Mouse (Mus musculus) midbrain, embryonic 10.5 days (tissue): ENCODE results near the gene Pagr1b. TPM values are rescaled to one million over a fixed set of nuclear protein-coding genes. Genes with fewer than 3 reads are reported as not detected.

Experiments
- DNase-seq: peaks from one replicate; pipeline ENCODE4 v3.0.0-alpha.2; 2017; ENCODE audit warnings: low spot score
- H3K27ac ChIP-seq: fragments of 300-500 bp; sonication (generic); replicated peaks from 2 replicates; pipeline ENCODE4 v1.5.1; 2016; ENCODE audit warnings: mild to moderate bottlenecking
- H3K27me3 ChIP-seq: fragments of 300-500 bp; sonication (generic); 2 replicates; pipeline ENCODE4 v1.6.1; 2016; ENCODE audit warnings: low read depth, mild to moderate bottlenecking; ENCODE audit not compliant: poor library complexity, severe bottlenecking
- H3K36me3 ChIP-seq: fragments of 300-500 bp; sonication (generic); 2 replicates; pipeline ENCODE4 v1.6.1; 2016; ENCODE audit warnings: mild to moderate bottlenecking, moderate library complexity
- H3K4me1 ChIP-seq: fragments of 300-500 bp; sonication (generic); 2 replicates; pipeline ENCODE4 v1.6.1; 2016
- H3K4me3 ChIP-seq: fragments of 300-500 bp; sonication (generic); 2 replicates; pipeline ENCODE4 v1.5.1; 2016; ENCODE audit warnings: mild to moderate bottlenecking, moderate library complexity
- H3K9me3 ChIP-seq: fragments of 300-500 bp; sonication (generic); replicated peaks from 2 replicates; pipeline ENCODE4 v1.6.1; 2016; ENCODE audit warnings: mild to moderate bottlenecking
- WGBS: fragments of 180-500 bp; shearing (Covaris S2); methylation state at CpG from one replicate; pipeline ENCODE4 v1.1.7; 2016; 5-methylcytosine and 5-hydroxymethylcytosine counted together
- polyA plus RNA-seq: library from polyadenylated mRNA; unstranded; fragments of >200 nt; fragmentation: Nextera tagmentation; extraction: Ambion mirVana; gene quantifications from 2 replicates; pipeline ENCODE4 v1.2.1, GENCODE M21; 2016

Pagr1b gene
- polyA plus RNA-seq, 1 experiment from 2014 or later: 0.19 TPM

DNA sequence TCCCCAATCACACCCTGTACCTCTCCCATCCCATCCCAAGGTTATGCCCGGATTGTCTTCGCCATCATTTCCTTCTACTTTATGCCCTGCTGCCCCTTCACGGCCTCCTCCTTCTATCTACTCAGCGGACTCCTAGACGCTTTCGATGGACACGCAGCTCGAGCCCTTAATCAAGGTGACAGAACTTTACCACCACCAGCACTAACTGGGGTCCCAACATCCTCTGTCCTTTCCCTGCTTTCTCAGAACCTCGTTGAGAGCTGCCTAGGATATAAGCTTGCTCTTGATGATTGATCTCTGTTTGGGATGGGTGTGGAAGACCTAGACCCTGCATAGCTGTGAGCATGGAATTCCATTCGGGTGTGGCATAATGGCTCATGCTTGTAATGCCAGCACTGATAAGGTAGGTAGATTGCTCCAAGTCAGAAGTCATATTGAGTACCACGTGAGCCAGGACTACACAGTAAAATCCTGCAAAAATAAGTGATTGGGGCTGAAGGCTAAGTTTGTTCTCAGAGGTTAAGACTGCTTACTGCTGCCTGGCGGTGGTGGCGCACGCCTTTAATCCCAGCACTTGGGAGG, 39.3 kb downstream of the Pagr1b start:
- DNase-seq: no peak
- 29% methylated on average over 14 of the region's 14 CpGs for WGBS
- peak overlapping the region; percentile 99 for H3K27ac ChIP-seq

DNA sequence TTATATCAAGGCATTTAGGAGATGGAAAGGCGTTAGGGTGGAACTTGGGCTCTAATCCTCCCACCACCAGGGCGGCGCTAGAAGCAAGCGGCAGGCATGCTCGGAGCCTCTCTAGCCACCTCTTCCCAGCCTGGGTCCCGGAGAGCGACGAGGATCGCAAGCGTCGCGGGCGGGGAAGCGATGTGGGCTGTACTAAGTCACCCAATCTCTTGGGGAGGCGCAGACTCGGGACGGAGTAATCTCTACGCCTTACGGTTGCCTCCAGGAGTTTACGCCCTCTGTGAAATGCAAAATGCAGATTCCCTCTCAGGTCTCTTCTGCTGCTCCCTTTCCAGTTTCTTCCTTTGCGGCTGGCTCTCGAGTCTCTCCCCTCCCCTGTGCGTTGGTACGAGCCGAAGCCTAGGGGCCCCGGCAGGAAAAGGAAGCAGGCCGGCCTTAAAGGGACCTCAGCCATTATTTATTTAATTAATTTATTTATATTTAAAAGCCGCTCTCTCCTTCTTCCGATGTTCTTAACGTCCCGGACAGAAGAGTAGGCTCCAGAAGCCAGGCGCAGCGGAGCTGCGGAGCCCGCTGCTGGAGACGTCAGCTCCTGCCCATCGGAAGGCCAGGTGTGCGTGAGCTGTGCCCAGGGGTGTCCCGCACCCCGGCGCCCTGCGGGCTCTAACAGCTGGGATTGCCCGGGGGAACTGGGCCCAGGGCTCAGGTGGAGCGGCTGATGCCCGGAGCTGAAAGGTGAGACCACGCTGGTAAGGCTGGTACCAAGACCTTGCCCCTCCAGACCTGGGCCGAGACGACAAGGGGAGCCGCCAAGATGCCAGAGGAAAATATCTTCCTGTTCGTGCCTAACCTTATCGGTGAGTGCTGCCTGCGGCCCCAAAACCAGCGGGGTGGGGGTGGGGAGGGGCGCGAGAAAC, 40.1 kb downstream of the Pagr1b start, which contains the start of gene Cdiptos:
Gene Cdiptos (minus strand): TSS at position 149 of the 917 bp plus-strand sequence.
- H3K4me1 ChIP-seq: peaks cover 17% of the 10 kb centered on the region
- DNase-seq: peak; percentile 97
- H3K9me3 ChIP-seq: no peaks in the 10 kb centered on the region
- H3K27ac ChIP-seq: peak within 1 kb of the TSS; percentile 99
- peak within 1 kb of the TSS; percentile 99 for H3K4me3 ChIP-seq
- under 1% methylated on average over 55 of the region's 55 CpGs for WGBS
- no peaks in the 10 kb centered on the region for H3K27me3 ChIP-seq
- H3K36me3 ChIP-seq: peaks cover 36% of the 10 kb centered on the region

More for the DNA sequence above, 39.3 kb downstream of the Pagr1b start:
- peaks cover 39% of the 10 kb centered on the region for H3K36me3 ChIP-seq
- H3K9me3 ChIP-seq: no peaks in the 10 kb centered on the region
- peaks cover 17% of the 10 kb centered on the region for H3K4me1 ChIP-seq
- peak overlapping the region; percentile 99 for H3K4me3 ChIP-seq
- no peaks in the 10 kb centered on the region for H3K27me3 ChIP-seq

DNA sequence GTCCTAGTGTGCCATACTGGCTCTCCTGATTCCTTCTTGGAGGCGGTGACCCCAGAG, 40.6 kb downstream of the Pagr1b start, which contains the start of gene Cdipt:
Gene Cdipt (plus strand): TSS at position 22 of the 57 bp plus-strand sequence.
- Histone ChIP-seq H3K27me3 (no peaks in the 10 kb centered on the region), H3K27ac (peak within 1 kb of the TSS; percentile 99), H3K9me3 (no peaks in the 10 kb centered on the region), H3K4me1 (peaks cover 17% of the 10 kb centered on the region), H3K4me3 (peak within 1 kb of the TSS; percentile 99), H3K36me3 (peaks cover 31% of the 10 kb centered on the region)
- WGBS: 0% methylated on average over 1 of the region's 1 CpGs
- DNase-seq: no peak

DNA sequence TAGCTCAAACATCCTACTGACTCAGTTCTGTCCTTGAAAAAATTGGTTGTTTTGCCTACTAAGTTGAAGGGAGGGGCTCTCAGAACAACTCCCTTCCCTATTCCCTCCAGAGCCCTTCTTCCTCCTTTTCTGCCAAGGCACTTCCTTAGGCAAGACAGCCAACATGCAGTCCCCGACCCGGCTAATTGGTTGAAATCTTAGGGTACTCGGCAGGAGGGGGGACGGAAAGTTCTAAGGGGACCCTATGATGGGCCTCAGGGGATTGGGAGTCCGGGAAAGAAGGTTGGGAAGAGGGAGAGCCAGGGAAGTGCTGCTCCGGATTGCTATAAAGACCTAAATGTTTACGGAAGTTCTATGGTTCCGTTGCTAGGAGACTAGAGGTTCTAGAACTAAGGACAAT, 40.8 kb downstream of the Pagr1b start:
- Histone ChIP-seq H3K36me3 (peaks cover 30% of the 10 kb centered on the region), H3K9me3 (no peaks in the 10 kb centered on the region), H3K27me3 (no peaks in the 10 kb centered on the region), H3K4me1 (peaks cover 17% of the 10 kb centered on the region), H3K4me3 (peak overlapping the region; percentile 99), H3K27ac (peak overlapping the region; percentile 99)
- 19% methylated on average over 8 of the region's 8 CpGs for WGBS
- DNase-seq: no peak

DNA sequence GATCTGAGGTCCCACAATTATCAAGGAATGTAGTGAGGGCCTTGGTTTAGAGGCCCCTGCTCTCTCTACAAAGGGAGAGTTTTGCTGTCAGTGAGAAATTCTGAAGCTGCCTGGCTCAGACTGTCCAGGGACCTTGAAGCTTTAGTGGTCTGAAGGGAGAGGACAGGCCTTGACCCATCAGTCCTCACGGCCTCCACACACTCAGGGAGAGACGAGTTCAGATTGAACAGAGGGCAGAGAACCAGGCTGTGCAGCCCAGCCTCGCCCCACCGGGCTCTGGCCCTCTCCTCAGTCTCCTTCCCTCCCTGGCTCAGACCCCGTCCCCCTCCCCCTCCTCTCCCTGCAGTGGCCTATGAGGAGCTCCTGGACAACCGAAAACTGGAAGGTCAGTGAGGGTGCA, 48.9 kb downstream of the Pagr1b start:
- Histone ChIP-seq H3K4me1 (peaks cover 11% of the 10 kb centered on the region), H3K36me3 (peaks cover 10% of the 10 kb centered on the region; the same call in 1 of the 2 replicates), H3K27me3 (peaks cover 21% of the 10 kb centered on the region), H3K9me3 (no peaks in the 10 kb centered on the region), H3K27ac (no peak overlapping the region), H3K4me3 (no peak overlapping the region)
- no peak for DNase-seq
- WGBS: 70% methylated on average over 6 of the region's 6 CpGs

DNA sequence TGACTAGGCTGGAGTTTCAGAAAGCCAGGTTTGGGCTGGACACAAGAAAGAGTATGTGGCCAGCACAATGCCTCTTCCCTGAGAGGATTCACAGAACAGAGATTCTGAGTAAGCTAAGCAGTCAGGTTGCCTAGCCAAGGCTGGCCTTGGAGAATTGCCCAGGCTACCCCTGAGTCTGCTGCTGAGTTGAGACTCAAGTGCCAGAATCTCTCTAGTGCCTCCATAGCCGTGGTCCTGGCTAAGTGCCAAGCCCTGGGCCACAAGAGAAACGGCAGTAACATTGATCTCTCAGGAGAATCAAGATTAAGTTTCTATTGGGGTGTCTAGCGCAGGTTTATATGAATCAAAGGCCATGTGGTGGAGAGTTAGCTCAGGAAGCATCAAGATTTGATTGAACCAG, 50.7 kb downstream of the Pagr1b start:
- DNase-seq: no peak
- peaks cover 11% of the 10 kb centered on the region for H3K4me1 ChIP-seq
- no peak overlapping the region for H3K4me3 ChIP-seq
- WGBS: 86% methylated on average over 3 of the region's 3 CpGs
- H3K27me3 ChIP-seq: peaks cover 35% of the 10 kb centered on the region
- H3K27ac ChIP-seq: no peak overlapping the region
- no peaks in the 10 kb centered on the region for H3K9me3 ChIP-seq
- H3K36me3 ChIP-seq: peaks cover 11% of the 10 kb centered on the region; the same call in 1 of the 2 replicates

DNA sequence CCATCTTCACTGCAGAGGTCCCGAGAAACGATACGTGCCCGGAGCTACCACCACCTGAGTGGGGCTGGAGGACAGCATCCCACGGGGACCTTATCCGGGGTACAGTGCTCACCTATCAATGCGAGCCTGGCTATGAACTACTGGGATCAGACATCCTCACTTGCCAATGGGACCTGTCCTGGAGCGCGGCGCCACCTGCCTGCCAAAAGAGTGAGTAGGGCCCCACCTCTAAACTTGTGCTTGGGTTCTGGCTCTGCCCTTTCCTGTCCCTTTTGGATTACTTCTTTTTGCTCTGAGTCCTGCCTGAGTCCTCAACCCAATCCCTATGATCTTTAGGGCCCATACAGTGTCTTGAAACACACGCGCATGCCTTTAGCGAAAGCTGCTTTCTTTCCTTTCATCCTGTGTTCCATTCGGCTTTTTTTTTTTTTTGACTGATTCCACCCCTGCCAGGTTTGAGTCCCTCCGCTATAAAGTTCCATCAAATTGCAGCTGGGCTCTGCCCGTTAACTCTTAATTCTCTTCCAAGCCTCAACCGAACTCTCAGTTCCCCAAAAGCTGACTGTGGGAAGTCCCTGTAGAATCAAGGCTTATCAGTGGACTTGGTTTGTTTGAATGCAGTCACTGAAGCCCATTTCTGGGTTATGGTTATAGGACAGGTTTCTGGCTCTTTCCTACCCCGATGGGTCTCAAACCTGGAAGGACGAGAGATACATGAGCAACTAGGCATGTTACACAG, 52.6 kb downstream of the Pagr1b start:
- 30% methylated on average over 19 of the region's 19 CpGs for WGBS
- no peaks in the 10 kb centered on the region for H3K9me3 ChIP-seq
- DNase-seq: peak; percentile 39
- peaks cover 8% of the 10 kb centered on the region; the same call in 1 of the 2 replicates for H3K36me3 ChIP-seq
- H3K4me3 ChIP-seq: peak overlapping the region; percentile 22
- H3K27me3 ChIP-seq: peaks cover 35% of the 10 kb centered on the region
- no peak overlapping the region for H3K27ac ChIP-seq
- peaks cover 11% of the 10 kb centered on the region for H3K4me1 ChIP-seq

DNA sequence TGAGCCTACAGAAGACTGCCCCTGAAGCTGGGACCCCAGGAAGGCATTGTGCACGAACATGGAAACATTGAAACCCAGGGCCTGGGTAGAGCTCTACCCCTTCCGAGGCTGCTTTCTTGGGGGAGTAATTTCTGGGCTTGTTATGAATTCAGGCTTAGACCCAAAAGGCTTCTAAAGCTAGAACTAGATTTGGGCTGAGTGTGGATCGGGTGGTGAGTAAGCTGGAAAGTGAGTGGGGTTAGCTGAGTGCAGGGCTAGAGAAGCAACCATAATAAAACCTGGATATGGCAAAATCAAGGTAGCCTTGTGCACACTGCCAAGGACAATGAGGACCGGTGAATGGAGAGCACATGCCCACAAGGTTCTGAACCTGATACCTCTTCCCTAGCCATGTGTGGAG, 54.3 kb downstream of the Pagr1b start:
- H3K4me3 ChIP-seq: no peak overlapping the region
- 79% methylated on average over 4 of the region's 4 CpGs for WGBS

DNA sequence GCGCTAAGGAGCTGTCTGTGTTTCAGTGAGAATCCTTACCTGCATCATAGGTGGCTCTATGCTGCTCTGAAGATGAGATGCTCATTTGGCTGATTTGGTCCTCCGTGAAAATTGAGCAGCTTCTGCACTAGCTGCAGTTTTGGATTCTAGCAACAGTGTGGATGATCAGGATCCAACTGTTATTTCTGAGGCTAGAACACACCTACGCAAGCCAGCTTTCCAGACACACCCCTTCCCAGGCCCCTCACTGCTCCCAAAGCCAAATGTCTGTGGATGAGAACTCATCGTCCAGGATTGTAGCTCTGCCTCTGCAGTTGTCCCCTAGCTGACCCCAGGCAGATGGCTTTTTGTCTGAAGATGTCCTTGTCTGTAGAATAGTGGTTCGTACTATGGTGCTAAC, 55.2 kb downstream of the Pagr1b start:
- WGBS: 85% methylated on average over 5 of the region's 5 CpGs
- H3K36me3 ChIP-seq: 0 out of 2 replicates have a peak, but pooled peaks cover 3% of the 10 kb centered on the region
- H3K9me3 ChIP-seq: no peaks in the 10 kb centered on the region
- H3K4me1 ChIP-seq: peaks cover 7% of the 10 kb centered on the region
- no peak for DNase-seq
- H3K4me3 ChIP-seq: no peak overlapping the region
- H3K27ac ChIP-seq: no peak overlapping the region
- H3K27me3 ChIP-seq: peaks cover 35% of the 10 kb centered on the region

More for the DNA sequence above, 54.3 kb downstream of the Pagr1b start:
- H3K9me3 ChIP-seq: no peaks in the 10 kb centered on the region
- peaks cover 7% of the 10 kb centered on the region for H3K4me1 ChIP-seq
- no peak overlapping the region for H3K27ac ChIP-seq
- peaks cover 35% of the 10 kb centered on the region for H3K27me3 ChIP-seq
- no peak for DNase-seq
- peaks cover 4% of the 10 kb centered on the region; the same call in 1 of the 2 replicates for H3K36me3 ChIP-seq

DNA sequence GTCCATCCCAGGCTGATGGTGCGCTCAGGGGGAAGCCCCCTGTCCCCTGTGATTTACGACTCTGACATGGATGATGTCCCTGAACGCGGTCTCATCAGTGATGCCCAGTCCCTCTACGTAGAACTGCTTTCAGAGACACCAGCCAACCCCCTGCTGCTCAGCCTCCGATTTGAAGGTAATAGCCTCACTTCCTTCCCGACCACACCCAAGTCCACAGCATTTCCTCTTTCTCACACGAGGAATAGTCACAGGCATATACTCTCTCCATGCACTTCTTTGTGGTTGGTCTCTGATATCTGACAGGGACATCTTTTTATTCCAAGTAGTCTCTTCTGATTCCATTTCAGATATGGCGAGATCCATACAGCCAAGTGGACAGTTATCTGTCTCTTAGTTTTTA, 56.5 kb downstream of the Pagr1b start:
- Histone ChIP-seq H3K27ac (no peak overlapping the region), H3K27me3 (peaks cover 35% of the 10 kb centered on the region), H3K9me3 (no peaks in the 10 kb centered on the region), H3K4me3 (no peak overlapping the region), H3K36me3 (0 out of 2 replicates have a peak, but pooled peaks cover 3% of the 10 kb centered on the region), H3K4me1 (peaks cover 7% of the 10 kb centered on the region)
- DNase-seq: no peak
- 79% methylated on average over 9 of the region's 9 CpGs for WGBS

DNA sequence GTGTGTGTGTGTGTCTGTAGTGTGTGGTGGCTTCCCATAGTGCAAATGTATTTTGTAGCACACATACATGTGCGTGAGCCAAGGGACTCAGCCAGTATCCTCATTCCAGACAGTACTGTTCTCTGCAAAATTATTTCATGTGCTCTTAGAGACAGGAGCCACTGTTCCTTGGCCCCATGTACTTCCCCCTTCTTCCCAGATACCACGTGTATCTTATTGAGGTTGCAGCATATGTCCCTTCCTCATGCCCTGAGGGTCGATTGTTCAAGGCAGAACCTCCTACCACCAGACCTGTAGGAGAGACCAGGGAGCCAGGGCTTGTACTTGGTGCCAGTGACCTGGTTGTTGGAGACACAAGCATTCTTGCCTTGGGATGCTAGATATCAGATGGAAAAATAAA, 61.2 kb downstream of the Pagr1b start:
- Histone ChIP-seq H3K27me3 (peaks cover 34% of the 10 kb centered on the region), H3K4me1 (peaks cover 20% of the 10 kb centered on the region)
- no peak for DNase-seq

DNA sequence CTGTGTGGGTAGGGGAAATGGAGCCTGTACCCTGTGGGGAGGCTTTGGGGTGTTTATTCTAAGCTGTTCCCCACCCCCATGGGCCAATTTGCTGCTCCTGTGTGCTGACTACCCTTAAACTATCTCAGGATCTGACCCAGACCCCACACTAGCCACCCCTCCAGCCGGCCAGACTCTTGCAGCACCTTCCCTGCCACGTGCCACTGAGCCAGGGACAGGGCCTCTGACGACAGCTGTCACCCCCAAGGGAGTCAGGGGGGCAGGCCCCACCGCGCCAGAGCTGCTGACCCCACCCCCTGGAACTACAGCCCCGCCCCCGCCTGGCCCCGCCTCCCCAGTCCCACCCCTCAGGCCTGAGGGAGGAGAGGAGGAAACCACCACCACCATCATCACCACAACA, 63.6 kb downstream of the Pagr1b start:
- WGBS: 0% methylated on average over 8 of the region's 8 CpGs
- Histone ChIP-seq H3K27me3 (peaks cover 54% of the 10 kb centered on the region), H3K4me1 (peaks cover 37% of the 10 kb centered on the region), H3K4me3 (peak overlapping the region; percentile 66; the same call in 1 of the 2 replicates), H3K27ac (no peak overlapping the region), H3K9me3 (no peaks in the 10 kb centered on the region), H3K36me3 (no peaks in the 10 kb centered on the region)
- DNase-seq: no peak

More for the DNA sequence above, 61.2 kb downstream of the Pagr1b start:
- 73% methylated on average over 3 of the region's 3 CpGs for WGBS
- Histone ChIP-seq H3K36me3 (no peaks in the 10 kb centered on the region), H3K9me3 (no peaks in the 10 kb centered on the region), H3K27ac (no peak overlapping the region), H3K4me3 (no peak overlapping the region)
